Mouse (Mus musculus): ENCODE measurements around the gene Krt27.

- TF ChIP-seq CTCF (IDR thresholded peaks at IDR 0.05; ENCODE audit: low read depth) = no peak
- TF ChIP-seq EP300 (IDR thresholded peaks at IDR 0.05; ENCODE audit: low read depth) = no peak
Observed at GRCm38 (mm10) chr11:99314594-99314993, 36.3 kb downstream of the Krt27 start.

All from liver, postnatal 0 days (tissue).